Comparison of ENCODE assay signal across 10 mouse cellular contexts in the genomic region with DNA sequence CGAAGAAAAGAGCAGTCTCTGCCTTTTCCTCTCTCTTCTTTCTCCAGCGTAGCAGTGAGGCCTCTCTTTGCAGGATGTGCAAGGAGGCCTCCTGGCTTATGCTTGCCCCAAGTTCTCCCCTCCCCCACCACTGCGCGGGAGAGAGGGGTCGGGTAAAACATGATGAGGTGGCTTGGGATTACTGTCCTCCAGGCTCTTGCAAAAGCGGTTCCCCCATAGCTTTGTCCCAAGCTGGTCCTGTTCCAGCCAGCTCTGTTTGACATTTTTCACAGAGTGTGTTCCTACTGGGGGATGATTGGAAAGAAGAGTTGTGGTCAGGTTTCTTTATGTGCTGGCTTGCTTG.
DNase-seq lines count a peak whose midpoint lies in the region; ATAC-seq and TF ChIP-seq lines count a peak whose summit lies in the region.
"Had no signal": no experiment of that assay in that cellular context is flagged by ENCODE, and none has a peak within 500 bp of the region (broad histone marks: within the 10 kb centered on the region; RNA-seq: fewer than 3 reads in every experiment).

No protein-coding gene starts in this region.

- no peak overlapping the region for H3K4me3 ChIP-seq in limb, embryonic 14.5 days (replicated peaks; ENCODE audit: low read length)
- no peak overlapping the region for H3K4me3 ChIP-seq in stomach, postnatal 0 days (ENCODE audit: low read depth, low read length)

- no peak for TF ChIP-seq POLR2A in limb, embryonic 14.5 days (IDR thresholded peaks at IDR 0.05; ENCODE audit: borderline replicate concordance, extremely low read depth, insufficient read depth, insufficient read length)

- no peak overlapping the region for H3K4me2 ChIP-seq in limb, embryonic 14.5 days (replicated peaks; ENCODE audit: low read depth, low read length, severe bottlenecking)
- no peak overlapping the region for H3K4me2 ChIP-seq in stomach, postnatal 0 days (replicated peaks; ENCODE audit: low read depth)

- peaks cover 4% of the 10 kb centered on the region; the same call in 1 of the 2 replicates for H3K4me1 ChIP-seq in limb, embryonic 14.5 days (ENCODE audit: control insufficient read depth, insufficient read depth, low read length)
- H3K4me1 ChIP-seq in stomach, postnatal 0 days (replicated peaks; ENCODE audit: control insufficient read depth, insufficient read depth) = no peaks in the 10 kb centered on the region

- TF ChIP-seq CTCF in stomach, postnatal 0 days (IDR thresholded peaks at IDR 0.05; ENCODE audit: low read depth) = no peak

- no peak for TF ChIP-seq EP300 in stomach, postnatal 0 days (optimal IDR thresholded peaks at IDR 0.05)

- H3K9ac ChIP-seq in limb, embryonic 14.5 days (ENCODE audit: low read depth, low read length, severe bottlenecking) = no peak overlapping the region
- H3K9ac ChIP-seq in stomach, postnatal 0 days (ENCODE audit: low read length) = no peak overlapping the region

- H3K27me3 ChIP-seq in limb, embryonic 14.5 days (ENCODE audit: control insufficient read depth, insufficient read depth, low read length) = no peaks in the 10 kb centered on the region
- H3K27me3 ChIP-seq in stomach, postnatal 0 days (ENCODE audit: control insufficient read depth, insufficient read depth, low read length) = no peaks in the 10 kb centered on the region

- peak; percentile 30 to 39 for DNase-seq in cerebellum, postnatal 10 days
- DNase-seq in cerebellum, adult 11 months = no peak
- peak; percentile 58 for DNase-seq in lung, postnatal 10 days
- no peak for DNase-seq in lung, adult 18-20 months
- no peak for DNase-seq in limb, embryonic 14.5 days (ENCODE audit: low spot score)
- peak; percentile 21 for DNase-seq in retina, embryonic 14.5 days (ENCODE audit: low spot score)
- DNase-seq in stomach, postnatal 0 days (ENCODE audit: low spot score) = no peak
- DNase-seq in B cell, adult 2 months = no peak
- DNase-seq: cerebellum, adult 8-10 months; kidney, adult 11 months had no signal

- H3K27ac ChIP-seq in limb, embryonic 14.5 days (replicated peaks; ENCODE audit: low read depth, low read length) = peak overlapping the region; percentile 38; the same call in 1 of the 2 replicates
- H3K27ac ChIP-seq in stomach, postnatal 0 days (replicated peaks) = no peak overlapping the region

- ATAC-seq in limb, embryonic 14.5 days (ENCODE audit: low FRiP score, low read depth) = no peak
- ATAC-seq in stomach, postnatal 0 days (ENCODE audit: low FRiP score, low TSS enrichment) = no peak

- H3K9me3 ChIP-seq in limb, embryonic 14.5 days (ENCODE audit: control insufficient read depth, low read length) = peaks cover 4% of the 10 kb centered on the region
- no peaks in the 10 kb centered on the region for H3K9me3 ChIP-seq in stomach, postnatal 0 days (ENCODE audit: control insufficient read depth, low read length)

- H3K36me3 ChIP-seq in limb, embryonic 14.5 days (ENCODE audit: control insufficient read depth, insufficient read depth, low read length) = no peaks in the 10 kb centered on the region; the same call in 1 of the 2 replicates
- no peaks in the 10 kb centered on the region for H3K36me3 ChIP-seq in stomach, postnatal 0 days (ENCODE audit: control insufficient read depth, insufficient read depth, low read length)

- WGBS in limb, embryonic 14.5 days = 45% methylated on average over 6 of the region's 6 CpGs
- WGBS in stomach, postnatal 0 days = 52% methylated on average over 6 of the region's 6 CpGs

Comparison
In these comparisons a context has a peak if more than half of its experiments do, and no peak if none do; other contexts are left out.
1. DNase-seq: peak in cerebellum, postnatal 10 days (2 of 2), lung, postnatal 10 days (single experiment) and retina, embryonic 14.5 days (single experiment); none in cerebellum, adult 11 months (single experiment), lung, adult 18-20 months (0 of 2), limb, embryonic 14.5 days (single experiment), stomach, postnatal 0 days (single experiment) and B cell, adult 2 months (0 of 2).